Mouse (Mus musculus): ENCODE measurements at regions not wholly inside any gene's neighbourhood (a gene's known extent, or its start where the extent isn't known, plus 50 kb on each side); places are given as distances from the start of the nearest gene placed in this dataset.

- ATAC-seq (ENCODE audit: low FRiP score, low read depth): no peak
- Histone ChIP-seq H3K36me3 (no peaks in the 10 kb centered on the region), H3K9ac (replicated peaks) (no peak overlapping the region), H3K9me3 (no peaks in the 10 kb centered on the region), H3K4me3 (no peak overlapping the region), H3K27ac (replicated peaks) (no peak overlapping the region), H3K4me2 (replicated peaks) (no peak overlapping the region), H3K4me1 (no peaks in the 10 kb centered on the region), H3K27me3 (no peaks in the 10 kb centered on the region)
- WGBS: 93% methylated on average over 10 of the region's 11 CpGs
Measured at GRCm38 (mm10) chr13:31503832-31504231, 52.1 kb upstream of the Foxq1 start.

GRCm38 (mm10) chr13:31504316-31504715 lies 51.6 kb upstream of the Foxq1 start:
- Histone ChIP-seq H3K4me2 (replicated peaks) (no peak overlapping the region), H3K4me1 (no peaks in the 10 kb centered on the region), H3K9me3 (no peaks in the 10 kb centered on the region), H3K27me3 (no peaks in the 10 kb centered on the region), H3K27ac (replicated peaks) (no peak overlapping the region), H3K9ac (replicated peaks) (no peak overlapping the region), H3K4me3 (no peak overlapping the region), H3K36me3 (no peaks in the 10 kb centered on the region)
- WGBS: 96% methylated on average over 6 of the region's 7 CpGs
- no peak for ATAC-seq (ENCODE audit: low FRiP score, low read depth)

GRCm38 (mm10) chr13:31505386-31505785 lies 50.5 kb upstream of the Foxq1 start:
- H3K9ac ChIP-seq (replicated peaks): no peak overlapping the region
- no peak overlapping the region for H3K27ac ChIP-seq (replicated peaks)
- no peak overlapping the region for H3K4me2 ChIP-seq (replicated peaks)
- no peak overlapping the region for H3K4me3 ChIP-seq
- no peaks in the 10 kb centered on the region for H3K27me3 ChIP-seq
- ATAC-seq (ENCODE audit: low FRiP score, low read depth): no peak
- H3K9me3 ChIP-seq: no peaks in the 10 kb centered on the region
- 90% methylated on average over 10 of the region's 10 CpGs for WGBS
- H3K36me3 ChIP-seq: no peaks in the 10 kb centered on the region
- no peaks in the 10 kb centered on the region for H3K4me1 ChIP-seq
